Mouse (Mus musculus): ENCODE data around the gene Cuedc2. TPM values are rescaled to one million over a fixed set of nuclear protein-coding genes. Genes with fewer than 3 reads are reported as not detected.
A peak's percentile ranks its signal among the peaks of the same experiment; 100 is the strongest.

Cuedc2 gene
- polyA plus RNA-seq, 1 experiment: 69.8 TPM

DNA sequence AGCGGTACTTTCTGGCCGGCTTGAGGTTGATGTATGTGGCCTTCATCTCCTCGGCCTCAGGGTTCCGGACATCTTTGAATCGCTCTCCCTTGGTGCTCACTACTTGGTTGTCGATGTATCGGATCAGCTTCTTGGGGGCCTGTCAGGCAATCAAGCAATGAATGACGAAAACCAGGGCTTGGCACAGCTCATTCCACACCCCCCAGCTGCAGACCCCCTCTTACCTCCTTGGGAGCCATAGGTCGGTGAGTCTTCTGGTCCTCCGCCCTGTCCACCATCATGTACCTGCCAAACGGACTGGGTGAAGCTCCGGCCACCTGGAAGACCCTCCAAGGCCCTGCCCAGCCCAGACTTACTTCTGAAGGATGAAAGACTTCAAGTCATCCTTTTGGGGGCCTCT is 7.8 kb downstream of the Cuedc2 start:
- WGBS: 93% methylated on average over 12 of the region's 12 CpGs
- Histone ChIP-seq H3K27ac (ENCODE audit: insufficient read depth, low read depth, low read length) (no peak overlapping the region), H3K4me3 (ENCODE audit: insufficient read depth, low read depth, low read length) (no peak overlapping the region), H3K27me3 (replicated peaks; ENCODE audit: control insufficient read depth, insufficient read depth, low read length) (no peaks in the 10 kb centered on the region), H3K36me3 (ENCODE audit: control insufficient read depth, insufficient read depth, low read length) (no peaks in the 10 kb centered on the region), H3K4me1 (ENCODE audit: control insufficient read depth, insufficient read depth, low read length) (peaks cover 6% of the 10 kb centered on the region; the same call in 1 of the 2 replicates)
- no peak for DNase-seq
- TF ChIP-seq POLR2A (IDR thresholded peaks at IDR 0.05; ENCODE audit: low read depth, low read length) (no peak), CTCF (conservative IDR thresholded peaks at IDR 0.05; ENCODE audit: insufficient read depth, insufficient read length, low read depth, low read length) (no peak)

DNA sequence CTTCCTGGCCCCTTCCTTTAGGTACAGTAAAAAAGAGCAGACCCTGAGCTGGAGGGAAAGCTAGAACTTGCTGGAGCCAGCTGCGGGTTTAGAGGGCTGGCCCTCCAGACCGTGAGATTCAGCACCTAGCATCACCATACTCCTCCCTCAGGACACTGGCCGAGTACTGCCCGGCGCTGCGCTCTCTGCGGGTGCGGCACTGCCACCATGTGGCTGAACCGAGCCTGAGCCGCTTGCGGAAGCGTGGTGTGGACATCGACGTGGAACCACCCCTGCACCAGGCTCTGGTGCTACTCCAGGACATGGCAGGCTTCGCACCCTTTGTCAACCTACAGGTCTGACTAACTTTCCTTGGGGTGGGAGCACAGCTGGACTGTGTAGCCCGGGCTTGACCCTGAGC is 8.6 kb downstream of the Cuedc2 start:
- DNase-seq: peak; percentile 89
- 5% methylated on average over 16 of the region's 16 CpGs for WGBS
- no peak overlapping the region for H3K27ac ChIP-seq (ENCODE audit: insufficient read depth, low read depth, low read length)
- no peak overlapping the region for H3K4me3 ChIP-seq (ENCODE audit: insufficient read depth, low read depth, low read length)
- H3K36me3 ChIP-seq (ENCODE audit: control insufficient read depth, insufficient read depth, low read length): no peaks in the 10 kb centered on the region
- H3K4me1 ChIP-seq (ENCODE audit: control insufficient read depth, insufficient read depth, low read length): peaks cover 6% of the 10 kb centered on the region; the same call in 1 of the 2 replicates
- TF ChIP-seq POLR2A (IDR thresholded peaks at IDR 0.05; ENCODE audit: low read depth, low read length) (no peak), CTCF (conservative IDR thresholded peaks at IDR 0.05; ENCODE audit: insufficient read depth, insufficient read length, low read depth, low read length) (peak; percentile 95; the same call in 1 of the 2 replicates)
- H3K27me3 ChIP-seq (replicated peaks; ENCODE audit: control insufficient read depth, insufficient read depth, low read length): no peaks in the 10 kb centered on the region

DNA sequence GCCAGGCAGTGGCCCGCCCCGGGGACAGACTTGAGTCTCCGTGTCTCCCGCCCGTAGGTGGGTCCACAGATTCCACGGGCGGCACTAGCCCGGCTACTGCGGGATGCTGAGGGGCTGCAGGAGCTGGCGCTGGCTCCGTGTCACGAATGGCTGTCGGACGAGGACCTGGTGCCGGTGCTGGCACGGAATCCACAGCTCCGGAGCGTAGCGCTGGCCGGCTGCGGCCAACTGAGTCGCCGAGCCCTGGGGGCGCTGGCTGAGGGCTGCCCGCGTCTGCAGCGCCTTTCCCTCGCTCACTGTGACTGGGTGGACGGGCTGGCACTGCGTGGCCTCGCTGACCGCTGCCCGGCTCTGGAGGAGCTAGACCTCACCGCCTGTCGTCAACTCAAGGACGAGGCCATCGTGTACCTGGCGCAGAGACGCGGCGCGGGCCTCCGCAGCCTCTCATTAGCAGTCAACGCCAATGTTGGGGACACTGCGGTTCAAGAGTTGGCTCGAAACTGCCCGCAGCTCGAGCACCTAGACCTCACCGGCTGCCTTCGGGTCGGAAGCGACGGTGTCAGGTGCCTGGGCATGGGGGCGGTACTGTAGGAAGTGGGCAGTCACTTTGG is 9.4 kb downstream of the Cuedc2 start:
- TF ChIP-seq POLR2A (IDR thresholded peaks at IDR 0.05; ENCODE audit: low read depth, low read length) (no peak), CTCF (conservative IDR thresholded peaks at IDR 0.05; ENCODE audit: insufficient read depth, insufficient read length, low read depth, low read length) (no peak)
- no peaks in the 10 kb centered on the region for H3K36me3 ChIP-seq (ENCODE audit: control insufficient read depth, insufficient read depth, low read length)
- DNase-seq: peak; percentile 29

DNA sequence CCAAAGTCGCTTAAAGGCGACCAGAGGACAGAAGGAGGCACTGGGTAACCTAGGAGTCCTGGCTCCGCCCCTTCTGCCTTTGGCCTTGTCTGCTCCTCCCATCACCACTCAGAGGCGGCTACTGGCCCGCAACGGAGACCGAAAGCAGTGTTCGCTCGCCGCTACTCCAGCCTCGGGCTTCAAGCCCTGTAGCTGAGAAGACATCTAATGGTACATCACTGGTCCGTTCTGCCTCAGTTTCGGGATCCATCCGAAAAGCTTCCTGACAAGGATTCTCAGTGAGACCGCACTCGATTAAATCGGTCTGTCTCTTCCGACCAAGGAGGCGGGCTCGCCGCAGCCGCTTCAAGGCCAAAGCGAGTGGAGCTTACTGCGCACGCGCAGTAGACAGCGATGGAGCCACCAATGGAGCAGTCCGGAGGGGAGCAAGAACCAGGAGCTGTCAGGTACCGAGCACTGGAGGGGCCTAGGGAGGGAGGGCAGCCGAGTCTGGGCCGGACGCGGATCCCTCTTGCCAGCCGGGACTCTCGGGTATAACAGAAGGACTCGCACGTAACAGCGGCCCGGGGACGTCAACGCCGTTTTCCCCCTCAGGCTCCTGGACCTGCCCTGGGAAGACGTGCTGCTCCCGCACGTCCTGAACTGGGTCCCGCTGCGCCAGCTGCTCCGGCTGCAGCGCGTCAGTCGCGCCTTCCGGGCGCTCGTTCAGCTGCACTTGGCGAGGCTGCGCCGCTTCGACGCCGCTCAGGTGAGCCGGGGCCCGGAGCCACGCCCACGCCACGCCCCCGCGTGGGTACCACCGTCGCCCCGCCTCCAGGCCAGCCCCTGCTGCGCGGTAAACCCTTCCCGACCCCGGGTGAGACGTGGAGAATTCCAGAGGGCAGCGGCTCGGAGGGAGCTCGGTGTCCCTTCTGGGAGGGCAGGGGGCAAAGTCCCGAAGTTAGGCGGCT is 10.1 kb downstream of the Cuedc2 start, which contains the start of gene Fbxl15:
Gene Fbxl15 (plus strand): TSS at position 104 of the 950 bp plus-strand sequence.
- WGBS: under 1% methylated on average over 81 of the region's 81 CpGs
- no peaks in the 10 kb centered on the region for H3K27me3 ChIP-seq (replicated peaks; ENCODE audit: control insufficient read depth, insufficient read depth, low read length)
- peaks cover 6% of the 10 kb centered on the region; the same call in 1 of the 2 replicates for H3K4me1 ChIP-seq (ENCODE audit: control insufficient read depth, insufficient read depth, low read length)
- H3K4me3 ChIP-seq (ENCODE audit: insufficient read depth, low read depth, low read length): peak within 1 kb of the TSS; percentile 72
- H3K36me3 ChIP-seq (ENCODE audit: control insufficient read depth, insufficient read depth, low read length): no peaks in the 10 kb centered on the region
- H3K27ac ChIP-seq (ENCODE audit: insufficient read depth, low read depth, low read length): peak within 1 kb of the TSS; percentile 81
- TF ChIP-seq CTCF (conservative IDR thresholded peaks at IDR 0.05; ENCODE audit: insufficient read depth, insufficient read length, low read depth, low read length) (no peak), POLR2A (IDR thresholded peaks at IDR 0.05; ENCODE audit: low read depth, low read length) (peak; percentile 38)
- DNase-seq: peak; percentile 97

More for the DNA sequence above, 9.4 kb downstream of the Cuedc2 start:
- H3K27me3 ChIP-seq (replicated peaks; ENCODE audit: control insufficient read depth, insufficient read depth, low read length): no peaks in the 10 kb centered on the region
- peaks cover 6% of the 10 kb centered on the region; the same call in 1 of the 2 replicates for H3K4me1 ChIP-seq (ENCODE audit: control insufficient read depth, insufficient read depth, low read length)
- peak overlapping the region; percentile 24 for H3K27ac ChIP-seq (ENCODE audit: insufficient read depth, low read depth, low read length)
- peak overlapping the region; percentile 72 for H3K4me3 ChIP-seq (ENCODE audit: insufficient read depth, low read depth, low read length)
- WGBS: 2% methylated on average over 54 of the region's 54 CpGs

DNA sequence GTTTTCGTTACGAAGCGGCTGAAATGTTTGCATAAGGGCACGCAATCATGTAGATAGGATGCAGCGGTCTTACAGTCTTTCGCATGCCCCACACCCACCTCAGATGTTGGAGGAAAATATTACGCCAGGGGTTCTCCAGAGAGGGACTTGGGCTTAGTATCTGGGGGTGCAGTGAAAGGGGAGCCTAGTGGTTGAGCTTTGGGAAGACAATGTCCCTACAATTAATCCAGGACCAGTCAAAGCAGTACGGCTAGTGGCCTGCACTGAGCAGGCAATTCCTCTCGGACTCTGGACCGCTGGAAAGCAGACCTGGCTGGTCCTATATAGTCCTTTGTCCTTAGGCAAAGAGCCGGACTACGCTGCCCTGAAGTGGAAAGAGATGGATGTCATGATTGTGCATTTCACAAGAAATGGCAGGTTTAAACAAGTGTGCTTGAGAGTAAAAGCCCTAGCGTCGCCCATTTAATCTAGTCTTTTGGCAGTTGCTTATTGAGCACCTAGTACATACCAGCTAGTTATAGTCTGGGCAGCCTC is 10.9 kb downstream of the Cuedc2 start:
- Histone ChIP-seq H3K27ac (ENCODE audit: insufficient read depth, low read depth, low read length) (peak overlapping the region; percentile 81; the same call in 1 of the 2 replicates), H3K4me3 (ENCODE audit: insufficient read depth, low read depth, low read length) (peak overlapping the region; percentile 72; the same call in 1 of the 2 replicates), H3K4me1 (ENCODE audit: control insufficient read depth, insufficient read depth, low read length) (peaks cover 6% of the 10 kb centered on the region; the same call in 1 of the 2 replicates), H3K36me3 (ENCODE audit: control insufficient read depth, insufficient read depth, low read length) (no peaks in the 10 kb centered on the region), H3K27me3 (replicated peaks; ENCODE audit: control insufficient read depth, insufficient read depth, low read length) (no peaks in the 10 kb centered on the region)
- WGBS: 27% methylated on average over 14 of the region's 14 CpGs
- DNase-seq: no peak
- no peak for TF ChIP-seq CTCF (conservative IDR thresholded peaks at IDR 0.05; ENCODE audit: insufficient read depth, insufficient read length, low read depth, low read length)
- TF ChIP-seq POLR2A (IDR thresholded peaks at IDR 0.05; ENCODE audit: low read depth, low read length): no peak

DNA sequence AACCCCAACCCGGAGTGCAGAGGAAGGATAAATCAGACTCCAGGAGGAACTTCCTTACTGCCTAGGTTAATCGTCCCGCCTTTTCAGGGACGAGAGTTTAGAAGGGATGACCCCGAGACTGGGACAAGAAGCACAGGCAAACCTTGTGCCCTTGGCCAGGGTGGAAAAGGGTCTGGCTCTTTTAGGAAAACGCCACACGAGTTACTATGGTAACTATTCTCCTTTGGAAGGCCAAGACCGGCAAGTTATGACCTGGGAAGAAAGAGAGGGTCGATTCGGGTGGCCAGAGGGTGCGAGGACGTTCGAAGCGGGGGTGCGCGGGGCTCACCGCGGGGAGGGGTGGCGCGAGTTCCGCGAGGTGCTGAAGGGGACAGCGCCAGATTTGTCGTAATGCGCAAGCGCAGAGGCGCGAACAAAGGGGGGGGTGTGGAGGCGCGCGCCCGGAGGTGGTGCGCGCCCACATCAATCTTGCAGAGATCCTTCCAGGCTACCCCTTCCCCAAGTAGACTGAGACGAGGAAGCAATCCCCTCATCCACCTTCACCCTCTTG is 11.7 kb downstream of the Cuedc2 start, which contains the start of gene Psd:
Gene Psd (minus strand): TSS at position 401 of the 550 bp plus-strand sequence.
- 1% methylated on average over 35 of the region's 35 CpGs for WGBS
- H3K27ac ChIP-seq (ENCODE audit: insufficient read depth, low read depth, low read length): peak within 1 kb of the TSS; percentile 81; the same call in 1 of the 2 replicates
- peaks cover 6% of the 10 kb centered on the region; the same call in 1 of the 2 replicates for H3K4me1 ChIP-seq (ENCODE audit: control insufficient read depth, insufficient read depth, low read length)
- DNase-seq: peak; percentile 49
- no peaks in the 10 kb centered on the region for H3K27me3 ChIP-seq (replicated peaks; ENCODE audit: control insufficient read depth, insufficient read depth, low read length)
- H3K4me3 ChIP-seq (ENCODE audit: insufficient read depth, low read depth, low read length): peak within 1 kb of the TSS; percentile 72
- H3K36me3 ChIP-seq (ENCODE audit: control insufficient read depth, insufficient read depth, low read length): no peaks in the 10 kb centered on the region
- TF ChIP-seq POLR2A (IDR thresholded peaks at IDR 0.05; ENCODE audit: low read depth, low read length) (no peak), CTCF (conservative IDR thresholded peaks at IDR 0.05; ENCODE audit: insufficient read depth, insufficient read length, low read depth, low read length) (no peak)

Data from kidney, adult 2 months (tissue).